Mouse (Mus musculus): Measurements from ENCODE around the gene Kcnh2. TPM values are rescaled to one million over a fixed set of nuclear protein-coding genes. Genes with fewer than 3 reads are reported as not detected.

Gene Kcnh2
- polyA plus RNA-seq, 1 experiment from 2014 or later: 6.5 TPM

DNA sequence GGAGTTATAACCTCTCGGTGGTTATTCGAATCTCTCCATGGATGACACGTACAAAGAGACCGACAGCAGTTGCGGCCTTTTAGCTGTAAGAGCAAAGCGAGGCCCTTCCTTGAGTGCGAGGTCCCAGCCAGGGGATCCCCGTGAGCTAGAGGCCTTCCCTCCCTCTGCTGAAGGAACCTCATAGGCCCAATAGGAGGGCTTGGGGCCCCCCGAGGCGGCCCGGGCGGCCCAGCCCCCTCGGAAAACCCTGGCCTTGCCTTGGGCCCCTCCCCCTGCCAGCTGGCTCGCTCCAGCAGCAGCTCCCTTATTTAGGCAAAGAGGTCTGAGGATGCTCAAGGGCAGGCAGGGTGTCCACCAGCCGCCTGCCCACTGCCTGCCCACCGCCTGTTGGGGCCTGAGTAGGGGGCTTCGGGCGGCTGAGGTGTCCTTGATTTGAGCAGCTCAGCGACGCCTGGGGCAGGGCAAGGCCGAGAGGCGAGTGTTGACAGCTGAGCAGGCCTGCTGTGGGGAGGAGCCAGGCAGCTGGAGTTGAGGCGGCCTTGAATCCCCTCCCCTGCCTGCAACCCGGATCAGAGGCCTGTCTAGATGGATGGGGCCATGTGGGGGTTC is 951 bp upstream of the Kcnh2 start:
- H3K9ac ChIP-seq (ENCODE audit: low read length): peak overlapping the region; percentile 68
- peak overlapping the region; percentile 70 for H3K4me3 ChIP-seq (replicated peaks; ENCODE audit: low read length)
- peaks cover 46% of the 10 kb centered on the region for H3K4me1 ChIP-seq (ENCODE audit: control insufficient read depth, insufficient read depth, low read length)
- H3K9me3 ChIP-seq (replicated peaks; ENCODE audit: control insufficient read depth, low read length): no peaks in the 10 kb centered on the region
- peak overlapping the region; percentile 94 for H3K4me2 ChIP-seq (ENCODE audit: low read depth, low read length)
- H3K36me3 ChIP-seq (ENCODE audit: control insufficient read depth, insufficient read depth, low read length): no peaks in the 10 kb centered on the region
- peaks cover 9% of the 10 kb centered on the region; the same call in 1 of the 2 replicates for H3K27me3 ChIP-seq (ENCODE audit: control insufficient read depth, insufficient read depth, low read length)
- 2% methylated on average over 24 of the region's 24 CpGs for WGBS
- ATAC-seq (ENCODE audit: insufficient read depth, low FRiP score): peak; percentile 80
- H3K27ac ChIP-seq (ENCODE audit: low read length): peak overlapping the region; percentile 96

DNA sequence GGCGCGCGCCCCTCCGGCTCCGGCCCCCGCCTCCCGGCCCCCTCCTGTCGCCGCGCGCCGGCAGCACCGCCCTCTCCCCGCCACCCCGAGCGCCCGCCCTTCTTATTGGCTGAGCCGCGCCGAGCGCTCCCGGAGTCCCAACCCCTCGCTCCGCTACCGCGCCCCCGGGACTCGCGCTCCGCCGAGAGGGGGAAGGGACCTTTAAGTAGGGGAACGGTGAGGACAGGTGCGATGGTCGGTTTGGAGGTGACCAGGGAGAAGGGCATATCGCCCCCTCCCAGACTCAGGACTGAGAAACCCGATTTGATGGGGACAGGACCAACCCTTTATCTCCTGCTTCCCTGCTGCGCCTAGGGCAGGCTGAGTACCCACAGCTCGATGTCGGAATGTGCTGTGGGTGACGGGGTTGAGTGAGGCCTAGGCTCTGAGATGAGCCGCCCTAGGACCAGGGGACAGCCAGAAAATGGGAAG is 332 bp upstream of the Kcnh2 start:
- under 1% methylated on average over 41 of the region's 41 CpGs for WGBS
- Histone ChIP-seq H3K36me3 (ENCODE audit: control insufficient read depth, insufficient read depth, low read length) (no peaks in the 10 kb centered on the region), H3K4me2 (ENCODE audit: low read depth, low read length) (peak overlapping the region; percentile 94), H3K27ac (ENCODE audit: low read length) (peak overlapping the region; percentile 96), H3K9me3 (replicated peaks; ENCODE audit: control insufficient read depth, low read length) (no peaks in the 10 kb centered on the region), H3K27me3 (ENCODE audit: control insufficient read depth, insufficient read depth, low read length) (peaks cover 9% of the 10 kb centered on the region; the same call in 1 of the 2 replicates), H3K9ac (ENCODE audit: low read length) (peak overlapping the region; percentile 88), H3K4me3 (replicated peaks; ENCODE audit: low read length) (peak overlapping the region; percentile 70), H3K4me1 (ENCODE audit: control insufficient read depth, insufficient read depth, low read length) (peaks cover 47% of the 10 kb centered on the region)
- ATAC-seq (ENCODE audit: insufficient read depth, low FRiP score): peak; percentile 85

DNA sequence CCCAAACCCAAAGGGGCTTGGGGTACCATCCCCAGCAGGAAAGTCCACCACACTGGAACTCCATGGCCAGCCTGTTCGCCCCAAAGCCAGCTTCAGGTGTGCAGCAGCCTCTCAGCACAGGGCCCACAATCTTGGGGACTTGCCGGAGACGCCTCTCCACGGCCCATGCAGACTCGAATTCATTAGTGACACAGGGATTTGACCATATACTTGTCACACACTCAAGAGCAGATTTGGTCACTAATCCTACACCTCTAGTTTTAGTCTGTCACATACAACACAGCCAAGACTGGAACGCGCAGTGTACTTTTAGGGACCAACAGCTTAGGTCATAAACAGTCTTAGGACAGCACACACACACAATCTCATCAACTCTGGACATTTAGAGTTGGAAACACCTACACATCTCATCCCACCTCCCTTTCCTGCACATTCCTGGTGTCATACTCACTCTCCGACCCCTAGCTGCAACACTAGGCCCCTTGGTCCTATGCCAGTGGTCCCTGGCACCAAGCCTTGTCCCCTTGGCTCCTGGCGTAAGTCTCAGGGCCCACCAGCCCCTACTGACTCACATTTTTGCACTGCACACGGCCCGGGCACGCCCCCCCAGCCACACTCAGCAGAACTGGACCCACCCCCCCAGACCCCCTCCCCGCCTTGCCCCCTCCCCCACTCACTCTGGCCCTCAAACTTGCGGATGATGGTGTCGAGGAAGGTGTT is 713 bp downstream of the Kcnh2 start:
- H3K27me3 ChIP-seq (ENCODE audit: control insufficient read depth, insufficient read depth, low read length): peaks cover 9% of the 10 kb centered on the region; the same call in 1 of the 2 replicates
- H3K36me3 ChIP-seq (ENCODE audit: control insufficient read depth, insufficient read depth, low read length): no peaks in the 10 kb centered on the region
- H3K4me3 ChIP-seq (replicated peaks; ENCODE audit: low read length): peak overlapping the region; percentile 70
- H3K9me3 ChIP-seq (replicated peaks; ENCODE audit: control insufficient read depth, low read length): no peaks in the 10 kb centered on the region
- H3K4me1 ChIP-seq (ENCODE audit: control insufficient read depth, insufficient read depth, low read length): peaks cover 47% of the 10 kb centered on the region
- H3K9ac ChIP-seq (ENCODE audit: low read length): peak overlapping the region; percentile 88
- H3K27ac ChIP-seq (ENCODE audit: low read length): peak overlapping the region; percentile 69
- ATAC-seq (ENCODE audit: insufficient read depth, low FRiP score): no peak
- peak overlapping the region; percentile 94 for H3K4me2 ChIP-seq (ENCODE audit: low read depth, low read length)
- WGBS: 32% methylated on average over 15 of the region's 15 CpGs

DNA sequence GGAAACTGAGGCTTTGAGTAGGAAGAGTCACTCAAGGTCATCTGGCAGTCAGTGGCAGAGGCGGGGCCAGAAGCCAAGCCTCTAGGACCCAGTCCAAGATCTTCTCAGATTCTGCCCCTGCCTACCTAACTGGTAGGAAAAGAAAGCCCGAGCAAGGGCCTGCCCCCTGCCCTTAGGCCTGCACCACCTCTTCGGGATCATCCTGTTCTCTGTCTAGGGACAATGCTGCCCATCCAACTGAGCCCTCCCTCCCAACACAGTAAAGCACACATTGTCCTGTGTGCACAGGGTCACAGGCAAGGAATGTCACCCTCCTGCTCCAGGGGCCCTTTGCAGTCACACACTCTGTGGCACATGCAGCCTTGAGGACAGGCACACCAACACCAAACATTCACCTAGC is 1.3 kb downstream of the Kcnh2 start:
- no peak for ATAC-seq (ENCODE audit: insufficient read depth, low FRiP score)
- Histone ChIP-seq H3K4me3 (replicated peaks; ENCODE audit: low read length) (peak overlapping the region; percentile 70), H3K9ac (ENCODE audit: low read length) (peak overlapping the region; percentile 88; the same call in 1 of the 2 replicates), H3K36me3 (ENCODE audit: control insufficient read depth, insufficient read depth, low read length) (no peaks in the 10 kb centered on the region), H3K4me1 (ENCODE audit: control insufficient read depth, insufficient read depth, low read length) (peaks cover 50% of the 10 kb centered on the region), H3K27me3 (ENCODE audit: control insufficient read depth, insufficient read depth, low read length) (peaks cover 9% of the 10 kb centered on the region; the same call in 1 of the 2 replicates), H3K4me2 (ENCODE audit: low read depth, low read length) (peak overlapping the region; percentile 94), H3K9me3 (replicated peaks; ENCODE audit: control insufficient read depth, low read length) (no peaks in the 10 kb centered on the region), H3K27ac (ENCODE audit: low read length) (no peak overlapping the region)
- WGBS: 46% methylated on average over 3 of the region's 3 CpGs

DNA sequence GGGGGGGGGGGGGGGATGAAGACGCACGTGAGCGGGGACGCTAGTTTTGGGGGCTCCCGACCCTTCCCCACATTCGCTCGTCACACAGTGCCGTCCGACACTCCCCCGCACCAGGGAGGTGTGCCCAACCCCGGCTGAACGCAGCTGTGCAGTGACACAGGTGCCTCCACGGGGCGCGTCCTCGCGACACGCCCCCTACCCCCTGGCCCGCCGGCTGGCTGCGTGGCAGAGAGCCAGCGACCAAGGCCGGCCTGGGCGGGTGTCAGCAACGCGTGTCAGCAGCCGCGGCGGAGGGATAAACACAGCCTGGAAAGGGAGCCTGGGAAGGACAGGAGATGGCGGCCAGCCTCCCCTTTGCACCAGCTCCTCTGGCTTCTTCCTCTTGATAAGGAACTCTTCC is 2.9 kb downstream of the Kcnh2 start:
- under 1% methylated on average over 30 of the region's 30 CpGs for WGBS
- ATAC-seq (ENCODE audit: insufficient read depth, low FRiP score): no peak
- peak overlapping the region; percentile 49 for H3K4me3 ChIP-seq (replicated peaks; ENCODE audit: low read length)
- H3K27ac ChIP-seq (ENCODE audit: low read length): peak overlapping the region; percentile 51
- H3K9ac ChIP-seq (ENCODE audit: low read length): peak overlapping the region; percentile 61
- H3K9me3 ChIP-seq (replicated peaks; ENCODE audit: control insufficient read depth, low read length): no peaks in the 10 kb centered on the region
- peak overlapping the region; percentile 97 for H3K4me2 ChIP-seq (ENCODE audit: low read depth, low read length)
- H3K4me1 ChIP-seq (ENCODE audit: control insufficient read depth, insufficient read depth, low read length): peaks cover 59% of the 10 kb centered on the region
- peaks cover 9% of the 10 kb centered on the region; the same call in 1 of the 2 replicates for H3K27me3 ChIP-seq (ENCODE audit: control insufficient read depth, insufficient read depth, low read length)
- no peaks in the 10 kb centered on the region for H3K36me3 ChIP-seq (ENCODE audit: control insufficient read depth, insufficient read depth, low read length)

GRCm38 (mm10) chr5:24348128-24348527 is 3.3 kb downstream of the Kcnh2 start:
- ATAC-seq (ENCODE audit: insufficient read depth, low FRiP score): peak; percentile 39
- H3K27ac ChIP-seq (ENCODE audit: low read length): peak overlapping the region; percentile 51; the same call in 1 of the 2 replicates
- under 1% methylated on average over 41 of the region's 41 CpGs for WGBS

GRCm38 (mm10) chr5:24347186-24347875 is 4.1 kb downstream of the Kcnh2 start:
- H3K36me3 ChIP-seq (ENCODE audit: control insufficient read depth, insufficient read depth, low read length): no peaks in the 10 kb centered on the region
- H3K27ac ChIP-seq (ENCODE audit: low read length): 0 out of 2 replicates have a peak overlapping the region, but pooled peaks have one; percentile 15
- peak overlapping the region; percentile 97; the same call in 1 of the 2 replicates for H3K4me2 ChIP-seq (ENCODE audit: low read depth, low read length)
- peaks cover 6% of the 10 kb centered on the region; the same call in 1 of the 2 replicates for H3K27me3 ChIP-seq (ENCODE audit: control insufficient read depth, insufficient read depth, low read length)
- no peak overlapping the region for H3K4me3 ChIP-seq (replicated peaks; ENCODE audit: low read length)
- no peak for ATAC-seq (ENCODE audit: insufficient read depth, low FRiP score)
- H3K9me3 ChIP-seq (replicated peaks; ENCODE audit: control insufficient read depth, low read length): no peaks in the 10 kb centered on the region
- H3K4me1 ChIP-seq (ENCODE audit: control insufficient read depth, insufficient read depth, low read length): peaks cover 59% of the 10 kb centered on the region
- 31% methylated on average over 7 of the region's 7 CpGs for WGBS
- no peak overlapping the region for H3K9ac ChIP-seq (ENCODE audit: low read length)

More at GRCm38 (mm10) chr5:24348128-24348527, 3.3 kb downstream of the Kcnh2 start:
- Histone ChIP-seq H3K4me3 (replicated peaks; ENCODE audit: low read length) (peak overlapping the region; percentile 49), H3K4me2 (ENCODE audit: low read depth, low read length) (peak overlapping the region; percentile 97), H3K36me3 (ENCODE audit: control insufficient read depth, insufficient read depth, low read length) (no peaks in the 10 kb centered on the region), H3K9me3 (replicated peaks; ENCODE audit: control insufficient read depth, low read length) (no peaks in the 10 kb centered on the region), H3K27me3 (ENCODE audit: control insufficient read depth, insufficient read depth, low read length) (peaks cover 9% of the 10 kb centered on the region; the same call in 1 of the 2 replicates), H3K4me1 (ENCODE audit: control insufficient read depth, insufficient read depth, low read length) (peaks cover 59% of the 10 kb centered on the region), H3K9ac (ENCODE audit: low read length) (peak overlapping the region; percentile 61)

- peaks cover 5% of the 10 kb centered on the region; the same call in 1 of the 2 replicates for H3K27me3 ChIP-seq (ENCODE audit: control insufficient read depth, insufficient read depth, low read length)
- H3K4me2 ChIP-seq (ENCODE audit: low read depth, low read length): no peak overlapping the region
- ATAC-seq (ENCODE audit: insufficient read depth, low FRiP score): no peak
- no peak overlapping the region for H3K9ac ChIP-seq (ENCODE audit: low read length)
- H3K4me1 ChIP-seq (ENCODE audit: control insufficient read depth, insufficient read depth, low read length): peaks cover 53% of the 10 kb centered on the region
- no peaks in the 10 kb centered on the region for H3K36me3 ChIP-seq (ENCODE audit: control insufficient read depth, insufficient read depth, low read length)
- H3K9me3 ChIP-seq (replicated peaks; ENCODE audit: control insufficient read depth, low read length): no peaks in the 10 kb centered on the region
- H3K4me3 ChIP-seq (replicated peaks; ENCODE audit: low read length): no peak overlapping the region
- WGBS: 79% methylated on average over 7 of the region's 7 CpGs
- no peak overlapping the region for H3K27ac ChIP-seq (ENCODE audit: low read length)
Measured at GRCm38 (mm10) chr5:24346313-24346712, 5.1 kb downstream of the Kcnh2 start.
